Mouse (Mus musculus) intestine, embryonic 15.5 days (tissue): ENCODE results near the gene Gm42669. TPM values are rescaled to one million over a fixed set of nuclear protein-coding genes. Genes with fewer than 3 reads are reported as not detected.
A peak's percentile ranks its signal among the peaks of the same experiment; 100 is the strongest.

Experiments
- ATAC-seq: fragments of 200-750 bp; cut with Nextera tagmentation; 2 replicates; pipeline ENCODE4 v1.8.0; 2017; ENCODE audit warnings: moderate TSS enrichment, moderate library complexity
- H3K27ac ChIP-seq: fragments of 300-500 bp; sonication (generic); 2 replicates; pipeline ENCODE4 v1.5.1; 2015; ENCODE audit warnings: mild to moderate bottlenecking, inconsistent platforms
- H3K27me3 ChIP-seq: fragments of 300-500 bp; sonication (generic); replicated peaks from 2 replicates; pipeline ENCODE4 v1.6.1; 2015; ENCODE audit warnings: inconsistent platforms
- H3K36me3 ChIP-seq: fragments of 300-500 bp; sonication (generic); 2 replicates; pipeline ENCODE4 v1.6.1; 2015; ENCODE audit warnings: inconsistent platforms
- H3K4me1 ChIP-seq: fragments of 300-500 bp; sonication (generic); replicated peaks from 2 replicates; pipeline ENCODE4 v1.6.1; 2015; ENCODE audit warnings: inconsistent platforms
- H3K4me2 ChIP-seq: fragments of 300-500 bp; sonication (generic); replicated peaks from 2 replicates; pipeline ENCODE4 v1.6.1; 2015; ENCODE audit warnings: mild to moderate bottlenecking, inconsistent platforms
- H3K4me3 ChIP-seq: fragments of 300-500 bp; sonication (generic); replicated peaks from 2 replicates; pipeline ENCODE4 v1.5.1; 2015; ENCODE audit warnings: inconsistent platforms
- H3K9ac ChIP-seq: fragments of 300-500 bp; sonication (generic); 2 replicates; pipeline ENCODE4 v1.6.1; 2015; ENCODE audit warnings: inconsistent platforms
- H3K9me3 ChIP-seq: fragments of 300-500 bp; sonication (generic); 2 replicates; pipeline ENCODE4 v1.6.1; 2016; ENCODE audit warnings: inconsistent platforms
- WGBS: fragments of 180-500 bp; shearing (Covaris S2); methylation state at CpG from one replicate; pipeline ENCODE4 v1.1.7; 2015; 5-methylcytosine and 5-hydroxymethylcytosine counted together
- polyA plus RNA-seq: library from polyadenylated mRNA; unstranded; fragments of >200 nt; fragmentation: Nextera tagmentation; extraction: Ambion mirVana; gene quantifications from 2 replicates; pipeline ENCODE4 v1.2.1, GENCODE M21; 2015

Gm42669 gene
- polyA plus RNA-seq, 1 experiment from 2014 or later, result 0.04 TPM

DNA sequence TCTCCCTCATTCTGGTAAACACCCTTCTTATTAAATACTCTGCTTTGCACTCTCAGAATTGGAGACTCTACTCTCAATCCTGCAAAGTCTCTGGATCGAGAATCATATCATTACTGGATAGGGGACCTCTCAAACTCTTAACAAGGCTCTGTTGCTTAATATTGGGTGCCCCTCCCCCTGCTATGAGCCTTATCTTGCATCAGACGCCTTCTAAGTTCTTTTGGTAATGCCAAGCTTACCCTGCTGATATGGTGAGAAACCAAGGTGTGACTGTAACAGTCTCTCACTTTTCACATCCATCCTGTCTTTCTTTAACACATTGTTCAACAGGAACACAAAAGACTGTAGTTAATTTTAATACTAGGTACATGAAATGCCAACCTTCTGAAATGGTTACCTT is 26.2 kb downstream of the Gm42669 start:
- no peaks in the 10 kb centered on the region for H3K27me3 ChIP-seq
- H3K27ac ChIP-seq, result no peak overlapping the region
- H3K9ac ChIP-seq, result no peak overlapping the region
- no peaks in the 10 kb centered on the region for H3K4me1 ChIP-seq
- H3K4me3 ChIP-seq, result no peak overlapping the region
- H3K36me3 ChIP-seq, result no peaks in the 10 kb centered on the region
- no peak for ATAC-seq
- H3K4me2 ChIP-seq, result no peak overlapping the region
- 64% methylated on average over 2 of the region's 2 CpGs for WGBS
- H3K9me3 ChIP-seq, result no peaks in the 10 kb centered on the region

DNA sequence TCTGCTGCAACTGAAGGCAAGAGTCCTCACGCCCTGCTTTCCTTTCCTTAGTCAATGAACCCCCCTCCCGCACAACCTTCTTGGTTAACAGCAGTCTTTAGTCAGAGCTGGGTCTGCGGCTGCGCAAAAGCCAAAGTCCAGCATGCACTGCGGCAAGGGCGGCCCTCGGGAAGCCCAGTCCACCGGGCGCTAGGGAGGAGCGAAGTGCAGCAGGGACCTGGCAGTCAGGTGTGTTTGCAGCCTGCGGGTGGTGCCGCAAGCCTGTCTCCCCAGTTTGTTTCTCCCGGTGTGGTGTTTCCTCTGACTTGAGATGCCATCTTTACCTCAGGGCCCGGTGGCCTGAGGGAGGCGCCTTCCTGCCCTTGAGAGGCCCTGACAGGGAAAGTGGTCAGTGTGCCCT is 27.2 kb downstream of the Gm42669 start, which contains the start of gene 1700028K03Rik:
TSS of gene 1700028K03Rik (plus strand) at position 129 of the 400 bp plus-strand sequence.
- Histone ChIP-seq H3K27ac (no peak within 1 kb of the TSS), H3K9ac (no peak within 1 kb of the TSS), H3K4me2 (no peak within 1 kb of the TSS), H3K9me3 (no peaks in the 10 kb centered on the region), H3K4me3 (no peak within 1 kb of the TSS), H3K4me1 (no peaks in the 10 kb centered on the region), H3K36me3 (no peaks in the 10 kb centered on the region), H3K27me3 (no peaks in the 10 kb centered on the region)
- no peak for ATAC-seq
- WGBS, result 75% methylated on average over 15 of the region's 15 CpGs

DNA sequence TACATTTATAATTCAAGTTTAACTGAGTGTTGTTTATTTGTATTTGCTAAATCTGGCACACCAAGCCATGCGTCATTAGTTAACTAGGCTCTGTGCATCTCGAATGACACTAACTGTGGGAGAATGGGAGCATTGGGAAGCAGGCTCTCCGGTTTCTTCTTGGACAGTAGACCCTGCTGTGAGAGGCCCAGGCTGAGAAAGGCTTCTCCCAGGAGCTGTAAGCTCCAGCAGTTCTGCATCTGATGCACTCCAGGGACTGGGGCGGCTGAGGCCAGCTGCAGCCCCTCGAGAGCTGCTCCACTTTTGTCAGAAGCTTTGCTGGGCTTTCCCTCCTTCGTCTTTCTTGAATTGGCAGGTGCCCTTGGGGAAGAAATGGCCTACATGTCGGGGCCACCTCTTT is 34.3 kb downstream of the Gm42669 start:
- WGBS, result 43% methylated on average over 7 of the region's 7 CpGs
- Histone ChIP-seq H3K36me3 (no peaks in the 10 kb centered on the region), H3K9ac (no peak overlapping the region), H3K4me1 (no peaks in the 10 kb centered on the region), H3K9me3 (no peaks in the 10 kb centered on the region), H3K4me3 (no peak overlapping the region), H3K27me3 (no peaks in the 10 kb centered on the region), H3K4me2 (no peak overlapping the region), H3K27ac (no peak overlapping the region)
- ATAC-seq, result no peak

DNA sequence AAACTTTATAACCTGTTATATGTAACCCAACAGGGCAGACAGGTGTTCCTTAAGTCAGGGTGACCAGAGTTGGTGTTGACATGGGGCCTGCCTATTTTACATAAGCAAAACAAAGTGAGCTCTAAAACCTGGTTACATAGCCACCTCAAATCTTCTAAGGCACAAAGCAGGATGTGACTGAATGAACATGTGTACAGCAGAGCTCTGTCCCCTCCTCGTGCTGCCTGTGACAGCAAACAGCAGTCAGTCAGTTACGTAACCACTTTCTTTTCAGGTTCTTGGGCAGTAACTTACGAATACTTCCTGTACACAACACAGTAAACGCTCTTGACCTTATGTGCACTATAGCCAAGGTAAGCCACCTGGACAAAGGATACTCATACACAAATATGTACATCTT is 38.5 kb downstream of the Gm42669 start:
- no peak overlapping the region for H3K4me3 ChIP-seq
- H3K4me2 ChIP-seq, result no peak overlapping the region
- ATAC-seq, result no peak
- no peaks in the 10 kb centered on the region for H3K36me3 ChIP-seq
- no peaks in the 10 kb centered on the region for H3K9me3 ChIP-seq
- no peak overlapping the region for H3K9ac ChIP-seq
- no peak overlapping the region for H3K27ac ChIP-seq
- no peaks in the 10 kb centered on the region for H3K4me1 ChIP-seq
- no peaks in the 10 kb centered on the region for H3K27me3 ChIP-seq
- WGBS, result 71% methylated on average over 4 of the region's 4 CpGs

DNA sequence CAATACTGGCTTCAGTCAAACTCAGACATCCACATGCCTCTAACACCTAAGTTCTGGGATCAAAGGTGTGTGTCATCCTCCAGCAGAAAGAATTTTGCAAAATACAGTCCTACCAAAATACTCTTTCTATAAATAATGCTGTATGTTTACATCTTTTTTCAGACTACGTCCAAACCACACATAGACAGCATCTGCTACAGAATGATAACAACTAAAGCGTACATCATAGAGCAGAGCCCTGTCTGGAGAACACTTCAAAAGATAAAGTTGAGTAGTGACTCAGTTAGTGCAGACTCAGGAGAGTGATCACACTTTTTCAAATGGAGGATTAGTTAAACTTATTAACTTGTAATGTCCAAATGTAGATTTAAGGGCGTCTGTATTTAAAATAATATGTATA is 40.5 kb downstream of the Gm42669 start:
- H3K4me1 ChIP-seq, result no peaks in the 10 kb centered on the region
- H3K27me3 ChIP-seq, result no peaks in the 10 kb centered on the region
- no peak for ATAC-seq
- H3K36me3 ChIP-seq, result no peaks in the 10 kb centered on the region
- 77% methylated on average over 3 of the region's 3 CpGs for WGBS
- no peak overlapping the region for H3K27ac ChIP-seq
- no peak overlapping the region for H3K4me2 ChIP-seq
- H3K4me3 ChIP-seq, result no peak overlapping the region
- no peaks in the 10 kb centered on the region for H3K9me3 ChIP-seq
- no peak overlapping the region for H3K9ac ChIP-seq

DNA sequence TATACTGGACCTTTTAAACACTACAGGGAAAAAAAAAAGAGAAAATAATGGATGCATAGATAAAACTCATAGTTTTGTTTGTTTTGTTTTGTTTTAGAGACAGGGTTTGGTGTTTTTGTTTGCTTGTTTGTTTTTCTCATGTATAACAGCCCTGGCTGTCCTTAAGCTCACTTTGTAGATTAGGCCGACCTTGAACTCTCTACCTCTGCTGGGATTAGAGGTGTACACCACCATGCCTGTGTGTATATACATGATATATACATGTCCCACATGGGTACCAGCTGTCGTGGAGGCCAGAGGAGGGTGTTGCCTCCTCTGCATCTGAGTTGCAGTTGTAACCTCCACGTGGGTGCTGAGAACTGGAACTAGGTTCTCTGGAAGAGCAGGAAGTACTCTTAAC is 41.0 kb downstream of the Gm42669 start:
- Histone ChIP-seq H3K9me3 (no peaks in the 10 kb centered on the region), H3K4me2 (no peak overlapping the region), H3K4me1 (no peaks in the 10 kb centered on the region), H3K27ac (no peak overlapping the region), H3K4me3 (no peak overlapping the region), H3K36me3 (no peaks in the 10 kb centered on the region), H3K27me3 (no peaks in the 10 kb centered on the region), H3K9ac (no peak overlapping the region)
- 83% methylated on average over 3 of the region's 3 CpGs for WGBS
- no peak for ATAC-seq

DNA sequence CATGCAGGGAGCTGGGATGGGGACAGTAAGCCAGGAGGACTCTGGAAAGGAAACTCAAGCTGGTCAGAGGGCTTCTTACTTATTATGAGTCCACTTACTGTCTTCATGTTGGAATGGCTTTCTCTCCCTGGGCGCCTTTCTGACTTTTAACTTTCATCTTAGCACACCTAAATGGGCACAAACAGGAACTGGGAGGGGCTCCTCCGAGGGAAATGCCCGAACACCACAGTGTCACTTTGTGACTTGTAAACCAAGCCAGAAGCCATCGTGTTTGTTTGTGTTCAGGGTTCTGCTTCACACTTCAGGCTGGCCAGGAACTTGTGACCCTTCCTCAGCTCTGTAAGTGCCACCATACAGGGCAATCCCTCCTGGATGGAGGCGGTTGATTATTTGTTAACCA is 46.9 kb downstream of the Gm42669 start:
- Histone ChIP-seq H3K4me2 (no peak overlapping the region), H3K27ac (no peak overlapping the region), H3K36me3 (no peaks in the 10 kb centered on the region), H3K4me3 (no peak overlapping the region), H3K27me3 (no peaks in the 10 kb centered on the region), H3K9me3 (no peaks in the 10 kb centered on the region), H3K4me1 (no peaks in the 10 kb centered on the region), H3K9ac (no peak overlapping the region)
- ATAC-seq, result no peak
- WGBS, result 57% methylated on average over 5 of the region's 5 CpGs

DNA sequence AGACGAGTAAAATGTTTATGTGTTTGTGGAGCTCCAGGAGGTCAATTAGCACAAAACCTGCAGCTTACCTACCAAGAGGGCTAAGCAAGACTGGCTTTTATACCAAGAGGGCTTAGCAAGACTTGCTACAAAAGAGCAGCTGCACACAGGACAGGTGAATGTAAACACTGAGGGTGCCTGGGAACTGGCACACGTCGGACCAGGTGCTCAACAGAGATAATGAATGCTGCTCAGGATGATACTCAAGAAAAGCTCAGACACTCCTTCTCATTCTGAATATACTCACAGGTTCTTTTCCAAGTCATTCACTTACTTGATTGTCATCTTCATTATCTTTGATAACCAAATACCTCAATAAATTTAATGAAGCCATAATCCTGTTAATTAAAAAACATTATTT is 49.5 kb downstream of the Gm42669 start:
- no peak for ATAC-seq
- H3K36me3 ChIP-seq, result no peaks in the 10 kb centered on the region
- no peak overlapping the region for H3K4me2 ChIP-seq
- whole genome bisulfite sequencing, result 55% methylated on average over 3 of the region's 3 CpGs
- H3K9ac ChIP-seq, result no peak overlapping the region
- H3K9me3 ChIP-seq, result no peaks in the 10 kb centered on the region
- H3K4me3 ChIP-seq, result no peak overlapping the region
- H3K27ac ChIP-seq, result no peak overlapping the region
- no peaks in the 10 kb centered on the region for H3K4me1 ChIP-seq
- H3K27me3 ChIP-seq, result no peaks in the 10 kb centered on the region

DNA sequence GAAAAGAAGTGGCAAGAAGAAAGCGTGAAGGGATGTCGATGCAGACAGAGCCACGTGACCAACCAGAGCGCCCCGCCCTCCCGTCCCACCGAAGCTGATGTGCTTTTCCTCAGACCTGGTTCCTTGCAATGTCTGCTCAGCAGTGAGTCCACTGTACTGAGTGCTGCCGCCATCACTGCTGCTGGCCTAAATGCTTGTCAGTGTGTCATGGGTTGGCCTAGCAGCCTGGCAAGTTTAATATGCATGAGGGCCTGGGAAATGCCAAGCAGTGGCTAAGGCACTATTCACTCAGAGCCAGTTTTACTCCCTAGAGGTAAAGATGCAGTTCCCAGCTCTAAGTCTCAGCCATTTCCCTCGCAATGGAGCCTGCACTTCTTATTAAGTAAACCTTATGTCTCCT is 61.7 kb downstream of the Gm42669 start:
- Histone ChIP-seq H3K4me2 (no peak overlapping the region), H3K9me3 (no peaks in the 10 kb centered on the region), H3K4me3 (no peak overlapping the region), H3K4me1 (no peaks in the 10 kb centered on the region), H3K9ac (no peak overlapping the region), H3K27ac (no peak overlapping the region), H3K36me3 (peaks cover 17% of the 10 kb centered on the region), H3K27me3 (no peaks in the 10 kb centered on the region)
- 97% methylated on average over 9 of the region's 9 CpGs for WGBS
- ATAC-seq, result no peak

DNA sequence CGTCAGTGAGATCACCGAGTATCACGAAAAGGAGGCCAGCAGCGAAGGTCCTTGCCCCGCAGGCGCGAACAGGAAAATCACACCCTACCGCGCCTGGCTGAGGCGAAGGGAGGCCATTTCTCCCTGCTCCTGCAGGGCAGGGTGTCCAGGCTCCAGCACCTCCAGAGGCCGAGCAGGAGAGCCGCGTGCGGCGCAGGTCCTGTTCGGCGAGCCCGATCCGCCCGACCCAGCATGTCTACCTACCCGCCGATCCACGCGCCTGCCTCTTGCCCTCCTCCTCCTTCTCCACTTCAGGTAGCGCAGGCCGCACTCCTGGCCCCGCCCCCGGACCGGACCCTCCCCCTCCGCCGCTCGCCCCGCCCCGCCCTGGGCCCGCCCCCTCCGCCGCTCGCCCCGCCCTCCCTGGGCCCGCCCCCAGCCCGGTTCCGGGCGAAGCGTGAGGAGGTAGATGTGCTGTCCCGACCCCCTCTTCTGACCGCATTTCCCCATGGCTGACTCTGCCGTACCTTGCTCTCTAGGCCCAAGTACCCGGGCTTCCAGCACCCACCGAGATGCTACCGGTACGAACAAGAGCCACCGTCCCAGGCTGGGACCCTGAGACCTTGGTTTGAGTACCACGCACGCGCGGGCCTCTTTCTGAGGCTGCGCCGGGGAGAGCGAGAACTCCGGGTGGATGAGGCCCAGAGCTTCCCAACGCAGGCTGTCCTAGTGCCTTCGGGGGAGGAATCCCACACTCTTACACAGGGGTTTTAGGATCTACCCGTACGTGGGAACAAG is 90.1 kb downstream of the Gm42669 start, which contains the start of the genes Rpap2 and Glmn:
TSS of gene Rpap2 (plus strand) at position 73 of the 777 bp plus-strand sequence.
TSS of gene Glmn (minus strand) at position 588 of the 777 bp plus-strand sequence.
- peak; percentile 99 for ATAC-seq

DNA sequence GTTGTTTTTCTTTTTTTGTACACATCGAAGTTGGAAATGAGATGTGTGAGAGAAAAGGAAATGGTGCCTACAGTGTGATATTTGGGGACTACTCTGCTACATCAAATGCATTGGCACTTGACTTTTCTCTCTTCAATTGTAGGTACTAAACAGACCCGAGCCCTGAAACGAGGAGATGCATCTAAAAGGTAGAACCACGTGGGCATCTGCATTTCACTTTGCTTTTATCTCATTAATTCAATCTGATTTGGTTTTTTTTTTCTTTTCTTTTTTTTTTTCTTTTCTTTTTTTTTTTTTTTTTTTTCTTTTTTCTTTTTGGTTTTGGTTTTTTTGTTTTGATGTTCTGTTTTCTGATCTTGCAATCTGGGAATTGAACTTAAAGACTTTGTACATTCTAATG is 91.0 kb downstream of the Gm42669 start:
- Histone ChIP-seq H3K27me3 (no peaks in the 10 kb centered on the region), H3K4me2 (peak overlapping the region; percentile 76), H3K36me3 (0 out of 2 replicates have a peak, but pooled peaks cover 8% of the 10 kb centered on the region), H3K9me3 (no peaks in the 10 kb centered on the region), H3K9ac (no peak overlapping the region), H3K4me1 (no peaks in the 10 kb centered on the region; the same call in 1 of the 2 replicates), H3K4me3 (peak overlapping the region; percentile 66), H3K27ac (no peak overlapping the region)
- ATAC-seq, result no peak
- WGBS, result 23% methylated on average over 4 of the region's 4 CpGs

More for the DNA sequence above, 90.1 kb downstream of the Gm42669 start, which contains the start of the genes Rpap2 and Glmn:
- Histone ChIP-seq H3K9ac (peak within 1 kb of the TSS; percentile 79), H3K36me3 (peaks cover 8% of the 10 kb centered on the region; the same call in 1 of the 2 replicates), H3K4me3 (peak within 1 kb of the TSS; percentile 66), H3K4me2 (peak within 1 kb of the TSS; percentile 76), H3K27me3 (no peaks in the 10 kb centered on the region), H3K9me3 (no peaks in the 10 kb centered on the region), H3K27ac (peak within 1 kb of the TSS; percentile 81), H3K4me1 (no peaks in the 10 kb centered on the region; the same call in 1 of the 2 replicates)
- WGBS, result under 1% methylated on average over 64 of the region's 64 CpGs

DNA sequence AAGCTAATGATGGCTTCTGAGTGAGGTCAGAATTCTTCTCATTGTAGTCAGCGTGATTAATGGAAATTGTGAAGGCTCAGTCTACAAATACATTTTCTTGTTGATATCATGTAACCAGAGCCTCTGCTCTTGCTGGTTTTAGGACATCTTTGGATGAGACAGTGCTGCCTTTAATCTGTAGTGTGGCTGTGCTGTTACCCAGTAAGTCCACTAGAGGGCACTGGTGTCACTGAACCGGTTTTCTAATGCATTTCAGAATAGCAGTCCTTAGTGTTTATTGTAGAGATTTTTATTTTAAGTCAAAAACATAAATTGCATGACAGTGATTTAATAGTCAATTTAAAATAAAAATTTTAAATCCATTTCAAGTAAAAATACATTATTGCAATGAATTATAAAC is 103.8 kb downstream of the Gm42669 start:
- no peaks in the 10 kb centered on the region for H3K27me3 ChIP-seq
- H3K27ac ChIP-seq, result no peak overlapping the region
- no peak overlapping the region for H3K4me3 ChIP-seq
- 0 out of 2 replicates have a peak, but pooled peaks have one; percentile 36 for ATAC-seq
- no peaks in the 10 kb centered on the region for H3K9me3 ChIP-seq
- H3K4me1 ChIP-seq, result no peaks in the 10 kb centered on the region
- WGBS, result 4% methylated on average over 2 of the region's 2 CpGs
- H3K4me2 ChIP-seq, result no peak overlapping the region
- H3K9ac ChIP-seq, result no peak overlapping the region
- H3K36me3 ChIP-seq, result no peaks in the 10 kb centered on the region

DNA sequence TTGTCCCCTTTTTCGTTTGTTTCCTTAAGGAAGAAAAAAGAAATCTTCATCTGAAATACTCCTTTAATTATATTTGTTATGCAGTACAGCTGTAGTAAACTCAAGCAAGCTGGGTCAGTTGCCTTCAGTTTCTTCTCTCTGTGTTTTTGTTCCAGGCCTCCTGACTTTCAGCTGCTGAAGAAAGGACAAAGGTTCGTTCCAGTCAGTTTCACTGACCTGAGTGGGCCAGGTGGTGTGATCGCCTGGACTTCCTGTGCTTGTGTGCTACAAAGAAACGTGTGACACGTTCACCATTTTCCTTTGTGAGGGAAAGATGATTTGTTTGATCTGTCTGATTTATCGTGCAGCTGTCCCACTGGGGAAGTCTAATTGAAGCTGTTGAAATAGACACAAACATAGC is 110.6 kb downstream of the Gm42669 start:
- no peak overlapping the region for H3K9ac ChIP-seq
- H3K9me3 ChIP-seq, result no peaks in the 10 kb centered on the region
- H3K36me3 ChIP-seq, result 0 out of 2 replicates have a peak, but pooled peaks cover 7% of the 10 kb centered on the region
- H3K4me3 ChIP-seq, result no peak overlapping the region
- H3K4me1 ChIP-seq, result no peaks in the 10 kb centered on the region
- H3K4me2 ChIP-seq, result no peak overlapping the region
- H3K27ac ChIP-seq, result no peak overlapping the region
- no peak for ATAC-seq
- no peaks in the 10 kb centered on the region for H3K27me3 ChIP-seq
- 76% methylated on average over 6 of the region's 6 CpGs for WGBS
